Mouse (Mus musculus): ENCODE data around the gene Cdh11. TPM values are rescaled to one million over a fixed set of nuclear protein-coding genes. Genes with fewer than 3 reads are reported as not detected.

Cdh11 gene
- polyA plus RNA-seq, 1 experiment = 4.1 TPM

DNA sequence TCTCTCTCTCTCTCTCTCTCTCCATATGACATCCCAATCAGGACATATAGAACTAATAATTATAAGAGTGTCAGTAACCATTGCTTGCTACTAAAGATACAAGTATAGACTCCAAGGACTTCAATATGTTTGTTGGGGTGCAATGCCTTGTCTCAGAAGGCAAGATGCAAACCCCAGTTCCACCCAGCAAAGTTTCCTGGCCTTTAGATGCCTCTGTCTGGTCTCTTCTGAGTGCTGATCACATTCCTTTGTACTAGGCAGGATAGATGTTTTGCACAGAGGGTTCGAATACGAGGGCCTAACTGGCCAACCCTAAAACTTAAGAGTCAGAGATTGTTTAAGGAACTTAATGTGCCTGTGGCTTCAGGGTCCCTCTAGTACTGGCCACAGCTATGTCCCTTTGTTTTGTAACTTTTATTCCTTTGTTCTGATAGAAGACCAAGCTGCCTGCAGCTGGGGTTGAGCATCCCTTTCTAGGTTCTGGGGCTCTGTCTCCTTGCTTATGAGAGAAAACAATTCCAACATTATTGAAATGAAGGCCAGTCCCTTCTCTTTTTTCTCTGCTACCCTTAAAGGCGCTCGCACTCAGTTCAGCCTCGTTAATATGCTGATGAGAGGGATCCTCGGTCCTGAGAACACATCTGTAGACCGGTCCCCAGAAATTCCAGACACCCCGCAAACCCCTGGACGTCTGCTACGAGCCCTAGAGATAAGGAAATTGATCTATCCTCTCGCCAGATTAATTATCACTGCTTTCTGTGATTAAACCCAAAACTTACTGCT is 2.5 kb downstream of the Cdh11 start:
- H3K27me3 ChIP-seq (ENCODE audit: control insufficient read depth, insufficient read depth, low read length) = peaks cover 20% of the 10 kb centered on the region
- H3K36me3 ChIP-seq (ENCODE audit: control insufficient read depth, insufficient read depth, low read length) = no peaks in the 10 kb centered on the region
- TF ChIP-seq CTCF (IDR thresholded peaks at IDR 0.05; ENCODE audit: extremely low read depth, insufficient read length, insufficient replicate concordance, low read depth, low read length) (no peak), POLR2A (IDR thresholded peaks at IDR 0.05; ENCODE audit: low read depth, low read length) (no peak)
- H3K4me1 ChIP-seq (ENCODE audit: control insufficient read depth, insufficient read depth, insufficient read length, low read length) = no peaks in the 10 kb centered on the region
- WGBS = 20% methylated on average over 11 of the region's 11 CpGs
- H3K4me3 ChIP-seq (ENCODE audit: low read depth, low read length) = peak overlapping the region; percentile 28
- no peak overlapping the region for H3K27ac ChIP-seq (ENCODE audit: insufficient read depth, low read depth, low read length)

DNA sequence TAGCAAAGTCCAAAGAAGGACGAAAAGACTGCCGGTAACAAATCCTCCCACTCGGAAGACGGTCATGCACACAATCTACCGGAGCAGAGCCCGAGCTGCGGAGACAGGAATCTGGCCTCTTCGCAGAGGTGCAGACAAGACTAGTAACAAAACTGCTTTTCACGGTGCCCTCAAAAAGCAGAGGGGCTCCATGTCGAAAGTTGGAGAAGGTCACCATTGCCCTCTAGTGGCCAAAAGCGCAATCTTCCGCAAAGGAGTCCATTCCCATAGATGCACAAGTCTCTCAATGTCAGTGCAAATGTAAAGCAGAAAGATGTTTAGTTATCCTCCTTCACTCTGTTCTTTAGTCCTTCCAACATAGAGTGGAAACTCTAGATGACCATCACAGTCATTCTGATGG is 4.5 kb downstream of the Cdh11 start:
- Histone ChIP-seq H3K36me3 (ENCODE audit: control insufficient read depth, insufficient read depth, low read length) (no peaks in the 10 kb centered on the region), H3K4me3 (ENCODE audit: low read depth, low read length) (peak overlapping the region; percentile 38; the same call in 1 of the 2 replicates), H3K4me1 (ENCODE audit: control insufficient read depth, insufficient read depth, insufficient read length, low read length) (no peaks in the 10 kb centered on the region), H3K27ac (ENCODE audit: insufficient read depth, low read depth, low read length) (no peak overlapping the region), H3K27me3 (ENCODE audit: control insufficient read depth, insufficient read depth, low read length) (peaks cover 20% of the 10 kb centered on the region)
- peak; percentile 62; the same call in 1 of the 2 replicates for TF ChIP-seq CTCF (IDR thresholded peaks at IDR 0.05; ENCODE audit: extremely low read depth, insufficient read length, insufficient replicate concordance, low read depth, low read length)
- no peak for TF ChIP-seq POLR2A (IDR thresholded peaks at IDR 0.05; ENCODE audit: low read depth, low read length)
- WGBS = 5% methylated on average over 12 of the region's 12 CpGs

DNA sequence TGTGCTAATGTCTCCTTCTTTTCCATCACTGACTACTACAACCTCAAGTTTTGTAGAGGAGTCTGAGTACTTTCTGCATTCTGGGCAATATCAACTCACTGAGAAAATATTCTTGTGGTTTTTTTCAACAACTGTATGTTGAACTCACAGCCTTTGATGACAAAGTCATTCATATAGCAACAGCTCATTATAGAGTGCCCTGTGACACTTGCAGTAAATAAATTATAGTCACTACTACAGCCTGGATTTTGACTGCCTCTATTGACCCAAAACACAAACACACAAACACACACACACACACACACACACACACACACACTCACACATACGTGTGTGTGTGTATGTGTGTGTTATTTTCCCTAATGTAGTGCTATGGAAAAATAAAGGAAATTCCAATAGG is 10.8 kb downstream of the Cdh11 start:
- no peaks in the 10 kb centered on the region for H3K27me3 ChIP-seq (ENCODE audit: control insufficient read depth, insufficient read depth, low read length)
- no peaks in the 10 kb centered on the region for H3K4me1 ChIP-seq (ENCODE audit: control insufficient read depth, insufficient read depth, insufficient read length, low read length)
- no peaks in the 10 kb centered on the region for H3K36me3 ChIP-seq (ENCODE audit: control insufficient read depth, insufficient read depth, low read length)
- no peak overlapping the region for H3K4me3 ChIP-seq (ENCODE audit: low read depth, low read length)
- TF ChIP-seq POLR2A (IDR thresholded peaks at IDR 0.05; ENCODE audit: low read depth, low read length) (no peak), CTCF (IDR thresholded peaks at IDR 0.05; ENCODE audit: extremely low read depth, insufficient read length, insufficient replicate concordance, low read depth, low read length) (no peak)
- 79% methylated on average over 1 of the region's 1 CpGs for WGBS
- no peak overlapping the region for H3K27ac ChIP-seq (ENCODE audit: insufficient read depth, low read depth, low read length)

DNA sequence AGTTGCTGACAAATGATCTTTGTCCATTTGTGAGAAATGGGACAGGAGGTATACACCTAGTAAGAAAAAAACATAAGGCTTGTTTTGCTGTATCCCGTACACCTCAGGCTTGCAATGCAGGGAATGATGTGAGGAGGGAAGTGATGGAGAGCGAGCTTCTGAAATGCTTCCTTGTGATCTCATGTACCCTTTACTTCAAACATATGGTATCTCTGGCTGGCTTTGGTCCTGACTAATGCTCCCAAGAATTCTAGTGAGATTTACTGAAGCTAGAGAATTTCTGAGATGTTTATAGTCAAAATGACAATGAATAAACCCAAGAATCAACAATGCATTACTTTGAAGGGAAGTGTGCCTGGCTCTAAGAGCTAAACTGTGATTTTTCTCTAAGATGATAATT is 14.0 kb downstream of the Cdh11 start:
- Histone ChIP-seq H3K4me1 (ENCODE audit: control insufficient read depth, insufficient read depth, insufficient read length, low read length) (no peaks in the 10 kb centered on the region), H3K27ac (ENCODE audit: insufficient read depth, low read depth, low read length) (no peak overlapping the region), H3K4me3 (ENCODE audit: low read depth, low read length) (no peak overlapping the region), H3K36me3 (ENCODE audit: control insufficient read depth, insufficient read depth, low read length) (no peaks in the 10 kb centered on the region), H3K27me3 (ENCODE audit: control insufficient read depth, insufficient read depth, low read length) (no peaks in the 10 kb centered on the region)
- no peak for TF ChIP-seq CTCF (IDR thresholded peaks at IDR 0.05; ENCODE audit: extremely low read depth, insufficient read length, insufficient replicate concordance, low read depth, low read length)
- TF ChIP-seq POLR2A (IDR thresholded peaks at IDR 0.05; ENCODE audit: low read depth, low read length) = no peak
- WGBS = 74% methylated on average over 2 of the region's 2 CpGs

DNA sequence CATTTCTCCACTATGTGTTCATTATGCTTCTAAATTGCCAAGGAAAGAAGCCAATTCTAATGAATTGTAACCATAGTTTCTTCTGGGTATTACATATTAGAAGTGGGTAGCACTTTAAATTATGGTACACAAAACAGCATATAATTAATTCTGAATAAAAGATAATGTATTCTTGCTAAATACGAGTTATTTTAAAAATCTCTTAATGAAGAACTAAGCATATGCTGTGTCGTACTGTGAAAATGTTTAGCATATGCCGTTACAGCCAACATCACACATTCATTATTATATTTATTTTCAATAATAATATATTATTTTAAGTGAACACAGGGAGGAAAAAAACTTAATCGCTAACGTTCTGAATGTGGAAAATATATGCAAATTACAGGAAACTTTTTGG is 31.6 kb downstream of the Cdh11 start:
- Histone ChIP-seq H3K4me3 (ENCODE audit: low read depth, low read length) (no peak overlapping the region), H3K36me3 (ENCODE audit: control insufficient read depth, insufficient read depth, low read length) (no peaks in the 10 kb centered on the region), H3K27ac (ENCODE audit: insufficient read depth, low read depth, low read length) (no peak overlapping the region), H3K4me1 (ENCODE audit: control insufficient read depth, insufficient read depth, insufficient read length, low read length) (no peaks in the 10 kb centered on the region), H3K27me3 (ENCODE audit: control insufficient read depth, insufficient read depth, low read length) (no peaks in the 10 kb centered on the region)
- WGBS = 91% methylated on average over 5 of the region's 5 CpGs
- TF ChIP-seq CTCF (IDR thresholded peaks at IDR 0.05; ENCODE audit: extremely low read depth, insufficient read length, insufficient replicate concordance, low read depth, low read length) (no peak), POLR2A (IDR thresholded peaks at IDR 0.05; ENCODE audit: low read depth, low read length) (no peak)

DNA sequence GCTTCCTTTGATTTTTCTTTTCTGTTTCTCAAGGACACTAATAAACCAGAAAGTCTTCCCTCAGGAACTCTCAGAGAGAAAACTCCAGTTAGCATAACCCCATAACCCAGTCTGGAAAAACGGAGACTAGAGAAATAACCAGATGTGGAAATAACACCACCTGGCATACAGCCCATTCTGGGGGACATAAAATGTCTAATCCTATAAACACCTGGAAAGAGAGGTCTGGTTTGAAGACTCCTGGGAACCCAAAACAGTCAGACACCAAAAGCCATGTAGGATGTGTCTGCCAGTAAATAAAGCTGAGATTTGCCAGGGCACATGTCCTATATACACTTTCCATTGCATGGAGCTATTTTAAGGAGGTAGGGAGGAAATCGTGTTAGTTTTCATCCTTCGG is 42.5 kb downstream of the Cdh11 start:
- H3K4me3 ChIP-seq (ENCODE audit: low read depth, low read length) = no peak overlapping the region
- H3K27ac ChIP-seq (ENCODE audit: insufficient read depth, low read depth, low read length) = no peak overlapping the region
- H3K27me3 ChIP-seq (ENCODE audit: control insufficient read depth, insufficient read depth, low read length) = no peaks in the 10 kb centered on the region
- 56% methylated on average over 3 of the region's 3 CpGs for WGBS
- TF ChIP-seq POLR2A (IDR thresholded peaks at IDR 0.05; ENCODE audit: low read depth, low read length) = no peak
- TF ChIP-seq CTCF (IDR thresholded peaks at IDR 0.05; ENCODE audit: extremely low read depth, insufficient read length, insufficient replicate concordance, low read depth, low read length) = no peak
- no peaks in the 10 kb centered on the region for H3K36me3 ChIP-seq (ENCODE audit: control insufficient read depth, insufficient read depth, low read length)
- H3K4me1 ChIP-seq (ENCODE audit: control insufficient read depth, insufficient read depth, insufficient read length, low read length) = no peaks in the 10 kb centered on the region

DNA sequence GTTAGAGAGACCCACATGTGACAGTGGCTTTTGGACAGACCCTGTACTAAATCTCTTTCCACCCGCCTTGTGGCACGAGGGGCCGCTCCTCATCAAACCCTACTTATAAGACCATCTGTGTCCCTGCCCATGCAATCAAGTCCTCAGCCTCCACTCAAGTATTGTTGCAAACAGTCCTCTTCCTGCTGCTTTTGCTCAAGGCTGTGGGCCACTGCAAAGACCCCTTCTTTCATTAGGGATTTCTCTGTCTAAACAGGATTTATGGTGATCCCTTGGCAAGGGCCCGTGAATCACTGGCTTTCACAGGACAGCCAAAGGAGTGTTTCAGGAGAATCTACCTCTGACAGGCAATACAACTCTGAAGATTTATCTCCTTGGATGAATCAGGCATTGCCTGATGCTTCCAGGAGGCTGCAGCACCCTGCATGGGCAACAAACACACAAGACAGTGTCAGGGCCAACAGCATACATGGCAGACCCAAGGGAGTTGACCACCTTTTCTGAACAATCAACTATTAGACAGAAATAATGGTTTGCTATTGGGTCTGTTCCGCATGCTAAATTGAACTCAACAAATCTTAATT is 43.3 kb downstream of the Cdh11 start:
- Histone ChIP-seq H3K36me3 (ENCODE audit: control insufficient read depth, insufficient read depth, low read length) (no peaks in the 10 kb centered on the region), H3K4me3 (ENCODE audit: low read depth, low read length) (no peak overlapping the region), H3K27ac (ENCODE audit: insufficient read depth, low read depth, low read length) (no peak overlapping the region), H3K4me1 (ENCODE audit: control insufficient read depth, insufficient read depth, insufficient read length, low read length) (no peaks in the 10 kb centered on the region), H3K27me3 (ENCODE audit: control insufficient read depth, insufficient read depth, low read length) (no peaks in the 10 kb centered on the region)
- TF ChIP-seq POLR2A (IDR thresholded peaks at IDR 0.05; ENCODE audit: low read depth, low read length) (no peak), CTCF (IDR thresholded peaks at IDR 0.05; ENCODE audit: extremely low read depth, insufficient read length, insufficient replicate concordance, low read depth, low read length) (no peak)
- 82% methylated on average over 5 of the region's 5 CpGs for WGBS

Measured in small intestine, adult 2 months (tissue).